Mouse (Mus musculus): ENCODE results near the gene Mindy3. TPM values are rescaled to one million over a fixed set of nuclear protein-coding genes. Genes with fewer than 3 reads are reported as not detected.
A peak's percentile ranks its signal among the peaks of the same experiment; 100 is the strongest.

Gene Mindy3
- polyA plus RNA-seq, 1 experiment from 2014 or later = 13.1 TPM

- ATAC-seq = no peak
- Histone ChIP-seq H3K4me2 (ENCODE audit: low read depth, low read length) (no peak overlapping the region), H3K9ac (replicated peaks) (no peak overlapping the region), H3K4me1 (ENCODE audit: insufficient read depth) (no peaks in the 10 kb centered on the region), H3K27me3 (ENCODE audit: insufficient read depth, low read length) (no peaks in the 10 kb centered on the region), H3K36me3 (replicated peaks; ENCODE audit: insufficient read depth, low read length) (peaks cover 16% of the 10 kb centered on the region), H3K9me3 (ENCODE audit: low read length) (no peaks in the 10 kb centered on the region), H3K27ac (ENCODE audit: low read depth) (no peak overlapping the region), H3K4me3 (ENCODE audit: low read depth, low read length) (no peak overlapping the region)
- WGBS (ENCODE audit: insufficient replicate concordance) = 55% methylated on average over 2 of the region's 2 CpGs
- TF ChIP-seq CTCF (IDR thresholded peaks at IDR 0.05; ENCODE audit: low read depth) (no peak), EP300 (IDR thresholded peaks at IDR 0.05; ENCODE audit: low read depth) (no peak)
- no peak for DNase-seq
Measured at GRCm38 (mm10) chr2:12380233-12380632, 39.0 kb downstream of the Mindy3 start.

- Histone ChIP-seq H3K9me3 (ENCODE audit: low read length) (no peaks in the 10 kb centered on the region), H3K36me3 (replicated peaks; ENCODE audit: insufficient read depth, low read length) (peaks cover 8% of the 10 kb centered on the region), H3K27me3 (ENCODE audit: insufficient read depth, low read length) (no peaks in the 10 kb centered on the region), H3K4me3 (ENCODE audit: low read depth, low read length) (no peak overlapping the region), H3K4me2 (ENCODE audit: low read depth, low read length) (no peak overlapping the region), H3K27ac (ENCODE audit: low read depth) (no peak overlapping the region), H3K9ac (replicated peaks) (no peak overlapping the region), H3K4me1 (ENCODE audit: insufficient read depth) (no peaks in the 10 kb centered on the region)
- WGBS (ENCODE audit: insufficient replicate concordance) = 50% methylated on average over 5 of the region's 5 CpGs
- no peak for ATAC-seq
- TF ChIP-seq CTCF (IDR thresholded peaks at IDR 0.05; ENCODE audit: low read depth) (no peak), EP300 (IDR thresholded peaks at IDR 0.05; ENCODE audit: low read depth) (no peak)
- DNase-seq = no peak
Measured at GRCm38 (mm10) chr2:12378591-12378990, 40.7 kb downstream of the Mindy3 start.

DNA sequence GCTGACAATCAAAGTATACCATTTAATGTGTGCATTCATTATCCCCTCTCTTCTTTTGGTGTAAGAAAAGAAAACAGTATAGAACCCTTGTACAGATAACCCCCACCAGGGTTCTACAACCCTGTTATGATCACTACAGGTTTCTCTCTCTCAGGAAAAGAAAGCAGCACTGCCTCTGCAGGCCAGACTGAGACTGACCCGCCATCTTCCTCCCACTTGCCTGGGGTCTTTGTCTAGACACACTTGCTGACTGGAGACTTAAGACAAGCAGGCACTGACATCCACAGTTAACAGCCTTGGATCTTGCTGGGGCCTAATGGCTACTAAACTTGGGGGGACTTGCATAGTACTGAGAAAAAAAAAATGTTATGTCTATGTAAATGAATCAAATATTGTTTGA lies 42.2 kb downstream of the Mindy3 start:
- H3K4me3 ChIP-seq (ENCODE audit: low read depth, low read length) = no peak overlapping the region
- H3K9me3 ChIP-seq (ENCODE audit: low read length) = no peaks in the 10 kb centered on the region
- 72% methylated on average over 1 of the region's 1 CpGs for WGBS (ENCODE audit: insufficient replicate concordance)
- H3K27ac ChIP-seq (ENCODE audit: low read depth) = no peak overlapping the region
- ATAC-seq = no peak
- TF ChIP-seq EP300 (IDR thresholded peaks at IDR 0.05; ENCODE audit: low read depth) (no peak), CTCF (IDR thresholded peaks at IDR 0.05; ENCODE audit: low read depth) (no peak)
- H3K4me1 ChIP-seq (ENCODE audit: insufficient read depth) = no peaks in the 10 kb centered on the region; the same call in 1 of the 2 replicates
- no peaks in the 10 kb centered on the region for H3K27me3 ChIP-seq (ENCODE audit: insufficient read depth, low read length)
- H3K4me2 ChIP-seq (ENCODE audit: low read depth, low read length) = no peak overlapping the region
- peaks cover 5% of the 10 kb centered on the region for H3K36me3 ChIP-seq (replicated peaks; ENCODE audit: insufficient read depth, low read length)
- no peak for DNase-seq
- H3K9ac ChIP-seq (replicated peaks) = no peak overlapping the region

GRCm38 (mm10) chr2:12372883-12373282 lies 46.4 kb downstream of the Mindy3 start:
- Histone ChIP-seq H3K9me3 (ENCODE audit: low read length) (no peaks in the 10 kb centered on the region), H3K4me3 (ENCODE audit: low read depth, low read length) (no peak overlapping the region), H3K27ac (ENCODE audit: low read depth) (no peak overlapping the region), H3K9ac (replicated peaks) (no peak overlapping the region), H3K4me1 (ENCODE audit: insufficient read depth) (peaks cover 5% of the 10 kb centered on the region), H3K36me3 (replicated peaks; ENCODE audit: insufficient read depth, low read length) (peaks cover 11% of the 10 kb centered on the region), H3K4me2 (ENCODE audit: low read depth, low read length) (0 out of 2 replicates have a peak overlapping the region, but pooled peaks have one; percentile 10), H3K27me3 (ENCODE audit: insufficient read depth, low read length) (no peaks in the 10 kb centered on the region)
- TF ChIP-seq EP300 (IDR thresholded peaks at IDR 0.05; ENCODE audit: low read depth) = peak; percentile 89
- no peak for TF ChIP-seq CTCF (IDR thresholded peaks at IDR 0.05; ENCODE audit: low read depth)
- 44% methylated on average over 2 of the region's 2 CpGs for WGBS (ENCODE audit: insufficient replicate concordance)
- ATAC-seq = peak; percentile 76
- DNase-seq = peak; percentile 37

- H3K4me2 ChIP-seq (ENCODE audit: low read depth, low read length) = no peak overlapping the region
- H3K27me3 ChIP-seq (ENCODE audit: insufficient read depth, low read length) = no peaks in the 10 kb centered on the region
- no peaks in the 10 kb centered on the region for H3K9me3 ChIP-seq (ENCODE audit: low read length)
- TF ChIP-seq CTCF (IDR thresholded peaks at IDR 0.05; ENCODE audit: low read depth) (no peak), EP300 (IDR thresholded peaks at IDR 0.05; ENCODE audit: low read depth) (no peak)
- H3K9ac ChIP-seq (replicated peaks) = no peak overlapping the region
- H3K36me3 ChIP-seq (replicated peaks; ENCODE audit: insufficient read depth, low read length) = peaks cover 11% of the 10 kb centered on the region; the same call in 1 of the 2 replicates
- no peak overlapping the region for H3K4me3 ChIP-seq (ENCODE audit: low read depth, low read length)
- no peak overlapping the region for H3K27ac ChIP-seq (ENCODE audit: low read depth)
- 85% methylated on average over 4 of the region's 4 CpGs for WGBS (ENCODE audit: insufficient replicate concordance)
- peaks cover 5% of the 10 kb centered on the region for H3K4me1 ChIP-seq (ENCODE audit: insufficient read depth)
- no peak for DNase-seq
- ATAC-seq = no peak
Measured at GRCm38 (mm10) chr2:12371401-12371800, 47.9 kb downstream of the Mindy3 start.

- TF ChIP-seq CTCF (IDR thresholded peaks at IDR 0.05; ENCODE audit: low read depth) = no peak
- TF ChIP-seq EP300 (IDR thresholded peaks at IDR 0.05; ENCODE audit: low read depth) = peak; percentile 92
- no peak overlapping the region for H3K9ac ChIP-seq (replicated peaks)
- WGBS (ENCODE audit: insufficient replicate concordance) = 49% methylated on average over 2 of the region's 2 CpGs
- H3K4me3 ChIP-seq (ENCODE audit: low read depth, low read length) = no peak overlapping the region
- H3K4me2 ChIP-seq (ENCODE audit: low read depth, low read length) = 0 out of 2 replicates have a peak overlapping the region, but pooled peaks have one; percentile 15
- H3K9me3 ChIP-seq (ENCODE audit: low read length) = no peaks in the 10 kb centered on the region
- ATAC-seq (peak; percentile 75), DNase-seq (no peak)
- peaks cover 19% of the 10 kb centered on the region for H3K36me3 ChIP-seq (replicated peaks; ENCODE audit: insufficient read depth, low read length)
- H3K27ac ChIP-seq (ENCODE audit: low read depth) = no peak overlapping the region
- no peaks in the 10 kb centered on the region for H3K27me3 ChIP-seq (ENCODE audit: insufficient read depth, low read length)
- H3K4me1 ChIP-seq (ENCODE audit: insufficient read depth) = peaks cover 5% of the 10 kb centered on the region
Measured at GRCm38 (mm10) chr2:12368451-12368850, 50.8 kb downstream of the Mindy3 start.

GRCm38 (mm10) chr2:12368016-12368415 lies 51.3 kb downstream of the Mindy3 start:
- TF ChIP-seq CTCF (IDR thresholded peaks at IDR 0.05; ENCODE audit: low read depth) (no peak), EP300 (IDR thresholded peaks at IDR 0.05; ENCODE audit: low read depth) (no peak)
- H3K4me1 ChIP-seq (ENCODE audit: insufficient read depth) = peaks cover 5% of the 10 kb centered on the region
- no peak for ATAC-seq

More at GRCm38 (mm10) chr2:12368016-12368415, 51.3 kb downstream of the Mindy3 start:
- Histone ChIP-seq H3K4me3 (ENCODE audit: low read depth, low read length) (no peak overlapping the region), H3K9ac (replicated peaks) (no peak overlapping the region), H3K27me3 (ENCODE audit: insufficient read depth, low read length) (no peaks in the 10 kb centered on the region), H3K9me3 (ENCODE audit: low read length) (no peaks in the 10 kb centered on the region), H3K4me2 (ENCODE audit: low read depth, low read length) (no peak overlapping the region), H3K27ac (ENCODE audit: low read depth) (no peak overlapping the region), H3K36me3 (replicated peaks; ENCODE audit: insufficient read depth, low read length) (peaks cover 19% of the 10 kb centered on the region)
- WGBS (ENCODE audit: insufficient replicate concordance) = 56% methylated on average over 1 of the region's 1 CpGs
- DNase-seq = no peak
